ENCODE assay signal across 12 mouse cellular contexts in genomic region chr16:94349588-94350286, GRCm38 (mm10). TPM values are rescaled to one million over a fixed set of nuclear protein-coding genes. Genes with fewer than 3 reads are reported as not detected.
A peak's percentile ranks its signal among the peaks of the same experiment; 100 is the strongest.
DNase-seq lines count a peak whose midpoint lies in the region; ATAC-seq and TF ChIP-seq lines count a peak whose summit lies in the region.
"Had no signal": no experiment of that assay in that cellular context is flagged by ENCODE, and none has a peak within 500 bp of the region (broad histone marks: within the 10 kb centered on the region; RNA-seq: fewer than 3 reads in every experiment).

No protein-coding gene starts in this region.

- TF ChIP-seq CTCF in gastrocnemius, adult 2 months (IDR thresholded peaks at IDR 0.05) = no peak
- TF ChIP-seq CTCF in left cerebral cortex, adult 2 months (IDR thresholded peaks at IDR 0.05) = no peak
- no peak for TF ChIP-seq CTCF in liver, postnatal 0 days (IDR thresholded peaks at IDR 0.05; ENCODE audit: low read depth)

- H3K27me3 ChIP-seq in liver, postnatal 0 days (ENCODE audit: insufficient read depth, low read length) = no peaks in the 10 kb centered on the region

- 0 out of 2 replicates have a peak overlapping the region, but pooled peaks have one; percentile 4 for H3K27ac ChIP-seq in gastrocnemius, adult 2 months
- 0 out of 2 replicates have a peak overlapping the region, but pooled peaks have one; percentile 15 for H3K27ac ChIP-seq in left cerebral cortex, adult 2 months
- H3K27ac ChIP-seq in liver, postnatal 0 days (ENCODE audit: low read depth) = no peak overlapping the region

- peak overlapping the region; percentile 50 for H3K4me3 ChIP-seq in gastrocnemius, adult 2 months
- H3K4me3 ChIP-seq in left cerebral cortex, adult 2 months = 0 out of 2 replicates have a peak overlapping the region, but pooled peaks have one; percentile 13
- no peak overlapping the region for H3K4me3 ChIP-seq in liver, postnatal 0 days (ENCODE audit: low read depth, low read length)

- intact Hi-C loops in gastrocnemius, adult 2 months (cut with DNase I) = no loop called here
- intact Hi-C loops in left cerebral cortex, adult 2 months (cut with DNase I) = no loop called here

- DNase-seq in gastrocnemius, adult 2 months = no peak
- no peak for DNase-seq in gastrocnemius, postnatal 25 days
- no peak for DNase-seq in left cerebral cortex, adult 2 months (ENCODE audit: extremely low spot score in 1 of 2, low spot score in 2 of 2)
- no peak for DNase-seq in left cerebral cortex, adult 18-20 months (ENCODE audit: low spot score in 2 of 2)
- DNase-seq in Muller cell, postnatal 12 days (ENCODE audit: inconsistent ontology term) = peak; percentile 93
- DNase-seq in liver, postnatal 0 days = no peak
- no peak for DNase-seq in frontal cortex, postnatal 14 days (ENCODE audit: low spot score in 2 of 2)
- DNase-seq: heart, adult 18-20 months; lung, postnatal 14 days; thymus, postnatal 36 days had no signal

- no peak overlapping the region for H3K9ac ChIP-seq in liver, postnatal 0 days (replicated peaks)

- H3K4me2 ChIP-seq in liver, postnatal 0 days (ENCODE audit: low read depth, low read length) = no peak overlapping the region

- H3K36me3 ChIP-seq in liver, postnatal 0 days (replicated peaks; ENCODE audit: insufficient read depth, low read length) = no peaks in the 10 kb centered on the region

- peaks cover 5% of the 10 kb centered on the region; the same call in 1 of the 2 replicates for H3K4me1 ChIP-seq in liver, postnatal 0 days (ENCODE audit: insufficient read depth)

- no peaks in the 10 kb centered on the region for H3K9me3 ChIP-seq in liver, postnatal 0 days (ENCODE audit: low read length)

- no peak for TF ChIP-seq EP300 in liver, postnatal 0 days (IDR thresholded peaks at IDR 0.05; ENCODE audit: low read depth)

- peak; percentile 70 to 71 for ATAC-seq in hematopoietic stem cell, adult 5-6 weeks (replicated peaks in 1 of 2; ENCODE audit: insufficient read depth in 1 of 2, low FRiP score in 2 of 2, low TSS enrichment in 1 of 2, low read depth in 1 of 2, poor library complexity in 2 of 2, severe bottlenecking in 2 of 2)
- ATAC-seq in liver, postnatal 0 days = no peak

- WGBS in liver, postnatal 0 days (ENCODE audit: insufficient replicate concordance) = 59% methylated on average over 11 of the region's 11 CpGs

RNA-seq across cellular contexts. Expression of gene Ttc3, which starts 20.7 kb away (rescaled TPM):
- 10 to 100 TPM; 54.4 to 55.3 TPM for total RNA-seq in gastrocnemius, adult 2 months (2021)
- 10 to 100 TPM; 46.8 to 50.2 TPM for total RNA-seq in gastrocnemius, postnatal 25 days (2021)
- total RNA-seq in left cerebral cortex, adult 2 months (2021) = 100 to 1,000 TPM; 982 to 987 TPM
- 1,000 to 10,000 TPM in 1 of 2 experiments, 100 to 1,000 TPM in 1; 991 to 1,074 TPM for total RNA-seq in left cerebral cortex, adult 18-20 months (2021)
- total RNA-seq in hematopoietic stem cell, adult 5-6 weeks (2017) = 323 and 338 TPM in 2 replicates
- 16.1 and 17.4 TPM in 2 replicates for polyA plus RNA-seq in liver, postnatal 0 days (2015; fragmentation: Nextera tagmentation; extraction: Ambion mirVana)

RNA-seq across cellular contexts. Expression of gene Ripply3, which starts 21.5 kb away (rescaled TPM):
- total RNA-seq in gastrocnemius, adult 2 months (2021) = 1 to 10 TPM in 1 of 2 experiments, under 1 TPM in 1; 0.59 to 1.0 TPM
- total RNA-seq in gastrocnemius, postnatal 25 days (2021) = 1 to 10 TPM in 1 of 2 experiments, under 1 TPM in 1; 0.91 to 1.2 TPM
- total RNA-seq in left cerebral cortex, adult 2 months (2021) = under 1 TPM; 0.29 to 0.51 TPM
- under 1 TPM in 1 of 2 experiments, not detected in 1; 0.23 TPM for total RNA-seq in left cerebral cortex, adult 18-20 months (2021)
- total RNA-seq in hematopoietic stem cell, adult 5-6 weeks (2017) = 1.7 and 2.8 TPM in 2 replicates
- 1.4 and 2.1 TPM in 2 replicates for polyA plus RNA-seq in liver, postnatal 0 days (2015; fragmentation: Nextera tagmentation; extraction: Ambion mirVana)
- total RNA-seq: monocyte, adult 5-6 weeks had no signal

RNA-seq across cellular contexts. Expression of gene Pigp, which starts 21.9 kb away (rescaled TPM):
- 100 to 1,000 TPM; 149 to 161 TPM for total RNA-seq in gastrocnemius, adult 2 months (2021)
- total RNA-seq in gastrocnemius, postnatal 25 days (2021) = 100 to 1,000 TPM; 106 to 116 TPM
- total RNA-seq in left cerebral cortex, adult 2 months (2021) = 10 to 100 TPM; 36.9 to 40.2 TPM
- 10 to 100 TPM; 34.0 to 45.4 TPM for total RNA-seq in left cerebral cortex, adult 18-20 months (2021)
- 33.9 and 60.3 TPM in 2 replicates for total RNA-seq in hematopoietic stem cell, adult 5-6 weeks (2017)
- polyA plus RNA-seq in liver, postnatal 0 days (2015; fragmentation: Nextera tagmentation; extraction: Ambion mirVana) = 84.6 and 95.6 TPM in 2 replicates

RNA-seq across cellular contexts. Expression of gene Hlcs, which starts 36.4 kb away (rescaled TPM):
- 10 to 100 TPM in 1 of 2 experiments, 1 to 10 TPM in 1; 7.5 to 10.3 TPM for total RNA-seq in gastrocnemius, adult 2 months (2021)
- total RNA-seq in gastrocnemius, postnatal 25 days (2021) = 1 to 10 TPM; 6.8 to 8.6 TPM
- 10 to 100 TPM; 16.6 to 17.4 TPM for total RNA-seq in left cerebral cortex, adult 2 months (2021)
- 10 to 100 TPM; 16.8 to 17.7 TPM for total RNA-seq in left cerebral cortex, adult 18-20 months (2021)
- total RNA-seq in hematopoietic stem cell, adult 5-6 weeks (2017) = 9.8 and 11.7 TPM in 2 replicates
- polyA plus RNA-seq in liver, postnatal 0 days (2015; fragmentation: Nextera tagmentation; extraction: Ambion mirVana) = 2.3 and 2.9 TPM in 2 replicates
